Mouse (Mus musculus) neural tube, embryonic 15.5 days (tissue): ENCODE results near the gene Hes7. TPM values are rescaled to one million over a fixed set of nuclear protein-coding genes. Genes with fewer than 3 reads are reported as not detected.

Experiments
- ATAC-seq: fragments of 200-750 bp; cut with Nextera tagmentation; 2 replicates; pipeline ENCODE4 v1.8.0; 2017; ENCODE audit warnings: mild to moderate bottlenecking, moderate TSS enrichment, moderate library complexity; ENCODE audit not compliant: low FRiP score
- H3K27ac ChIP-seq: fragments of 300-500 bp; sonication (generic); replicated peaks from 2 replicates; pipeline ENCODE4 v1.5.1; 2015; ENCODE audit warnings: mild to moderate bottlenecking, inconsistent platforms
- H3K27me3 ChIP-seq: fragments of 300-500 bp; sonication (generic); replicated peaks from 2 replicates; pipeline ENCODE4 v1.6.1; 2015; ENCODE audit warnings: inconsistent platforms
- H3K36me3 ChIP-seq: fragments of 300-500 bp; sonication (generic); 2 replicates; pipeline ENCODE4 v1.6.1; 2015; ENCODE audit warnings: inconsistent platforms
- H3K4me1 ChIP-seq: fragments of 300-500 bp; sonication (generic); 2 replicates; pipeline ENCODE4 v1.6.1; 2015; ENCODE audit warnings: inconsistent platforms
- H3K4me2 ChIP-seq: fragments of 300-500 bp; sonication (generic); 2 replicates; pipeline ENCODE4 v1.6.1; 2015; ENCODE audit warnings: inconsistent platforms, mild to moderate bottlenecking, moderate library complexity
- H3K4me3 ChIP-seq: fragments of 300-500 bp; sonication (generic); replicated peaks from 2 replicates; pipeline ENCODE4 v1.5.1; 2015; ENCODE audit warnings: mild to moderate bottlenecking, inconsistent platforms
- H3K9ac ChIP-seq: fragments of 300-500 bp; sonication (generic); replicated peaks from 2 replicates; pipeline ENCODE4 v1.6.1; 2015; ENCODE audit warnings: mild to moderate bottlenecking, inconsistent platforms
- H3K9me3 ChIP-seq: fragments of 300-500 bp; sonication (generic); replicated peaks from 2 replicates; pipeline ENCODE4 v1.6.1; 2016; ENCODE audit warnings: inconsistent platforms
- WGBS: fragments of 180-500 bp; shearing (Covaris S2); methylation state at CpG from one replicate; pipeline ENCODE4 v1.1.7; 2015; ENCODE audit warnings: mixed read lengths; 5-methylcytosine and 5-hydroxymethylcytosine counted together
- polyA plus RNA-seq: library from polyadenylated mRNA; unstranded; fragments of >200 nt; fragmentation: Nextera tagmentation; extraction: Ambion mirVana; gene quantifications from 2 replicates; pipeline ENCODE4 v1.2.1, GENCODE M21; 2015

Hes7 gene
- polyA plus RNA-seq, 1 experiment from 2014 or later = 0.68 TPM

DNA sequence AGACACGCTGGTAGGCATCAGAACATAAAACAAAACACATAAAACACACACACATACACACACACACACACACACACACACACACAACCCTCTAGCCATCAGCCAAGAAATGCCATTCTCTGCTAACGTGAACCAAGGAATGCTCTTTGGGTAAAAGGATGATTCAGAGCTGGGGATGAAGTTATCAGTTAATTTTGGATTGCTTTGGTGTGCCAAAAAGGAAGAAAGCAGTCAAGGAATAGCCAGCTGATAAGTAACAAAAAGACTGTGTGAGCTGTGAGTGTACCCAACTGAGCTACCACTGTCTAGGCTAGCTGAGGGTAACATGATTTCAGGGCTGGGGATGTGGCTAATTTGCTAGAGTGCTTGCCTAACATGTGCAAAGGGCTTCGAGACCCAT is 6.2 kb upstream of the Hes7 start:
- Histone ChIP-seq H3K4me2 (no peak overlapping the region), H3K9ac (no peak overlapping the region), H3K27ac (no peak overlapping the region), H3K36me3 (peaks cover 6% of the 10 kb centered on the region; the same call in 1 of the 2 replicates), H3K27me3 (peaks cover 12% of the 10 kb centered on the region), H3K4me3 (no peak overlapping the region), H3K4me1 (peaks cover 27% of the 10 kb centered on the region), H3K9me3 (no peaks in the 10 kb centered on the region)
- 80% methylated on average over 3 of the region's 3 CpGs for WGBS
- no peak for ATAC-seq

DNA sequence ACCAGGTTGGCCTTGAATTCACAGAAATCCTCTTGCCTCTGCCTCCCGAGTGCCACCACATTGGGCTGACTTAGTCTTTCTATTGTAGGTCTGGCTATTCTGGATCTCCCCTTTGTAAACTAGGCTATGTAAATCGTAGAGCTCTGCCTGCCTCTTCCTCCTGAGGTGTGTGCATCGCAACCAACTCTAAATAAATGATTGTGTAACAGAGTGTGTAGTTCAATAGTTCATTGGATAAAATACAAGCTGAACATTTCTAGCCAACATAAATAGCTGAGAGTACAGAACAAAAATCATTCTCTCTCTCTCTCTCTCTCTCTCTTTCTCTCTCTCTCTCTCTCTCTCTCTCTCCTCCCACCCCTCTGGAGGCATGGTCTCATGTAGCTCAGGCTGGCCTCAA is 5.6 kb upstream of the Hes7 start:
- peaks cover 33% of the 10 kb centered on the region for H3K4me1 ChIP-seq
- 80% methylated on average over 3 of the region's 3 CpGs for WGBS
- H3K36me3 ChIP-seq = no peaks in the 10 kb centered on the region

DNA sequence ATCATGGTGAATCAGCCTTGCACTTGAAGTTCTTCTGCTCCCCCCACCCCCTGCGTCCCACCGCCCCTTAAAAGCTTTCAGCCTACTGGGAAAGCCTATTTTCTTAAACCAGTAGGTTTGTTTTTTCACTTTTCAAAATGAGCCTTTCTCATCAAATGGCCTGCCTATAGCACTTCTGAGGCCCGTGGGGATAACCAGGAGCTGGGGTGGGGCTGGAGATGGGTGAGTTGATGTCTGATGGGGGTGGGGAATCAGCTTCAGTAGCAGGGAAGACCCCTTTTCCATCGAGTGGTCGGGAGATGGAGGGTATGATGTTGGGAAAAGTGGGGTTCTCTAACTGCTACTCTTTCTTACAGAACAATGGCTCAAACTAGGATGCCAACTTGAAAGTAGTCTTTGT is 3.4 kb upstream of the Hes7 start:
- Histone ChIP-seq H3K27ac (no peak overlapping the region), H3K4me2 (peak overlapping the region; percentile 97), H3K9ac (peak overlapping the region; percentile 87; the same call in 1 of the 2 replicates), H3K4me1 (peaks cover 47% of the 10 kb centered on the region), H3K9me3 (no peaks in the 10 kb centered on the region), H3K36me3 (no peaks in the 10 kb centered on the region), H3K27me3 (peaks cover 17% of the 10 kb centered on the region), H3K4me3 (peak overlapping the region; percentile 85)
- 56% methylated on average over 5 of the region's 5 CpGs for WGBS
- ATAC-seq = no peak

More for the DNA sequence above, 5.6 kb upstream of the Hes7 start:
- H3K27ac ChIP-seq = no peak overlapping the region
- no peak overlapping the region for H3K4me3 ChIP-seq
- H3K9me3 ChIP-seq = no peaks in the 10 kb centered on the region
- H3K9ac ChIP-seq = no peak overlapping the region
- no peak for ATAC-seq
- no peak overlapping the region for H3K4me2 ChIP-seq
- H3K27me3 ChIP-seq = peaks cover 12% of the 10 kb centered on the region

DNA sequence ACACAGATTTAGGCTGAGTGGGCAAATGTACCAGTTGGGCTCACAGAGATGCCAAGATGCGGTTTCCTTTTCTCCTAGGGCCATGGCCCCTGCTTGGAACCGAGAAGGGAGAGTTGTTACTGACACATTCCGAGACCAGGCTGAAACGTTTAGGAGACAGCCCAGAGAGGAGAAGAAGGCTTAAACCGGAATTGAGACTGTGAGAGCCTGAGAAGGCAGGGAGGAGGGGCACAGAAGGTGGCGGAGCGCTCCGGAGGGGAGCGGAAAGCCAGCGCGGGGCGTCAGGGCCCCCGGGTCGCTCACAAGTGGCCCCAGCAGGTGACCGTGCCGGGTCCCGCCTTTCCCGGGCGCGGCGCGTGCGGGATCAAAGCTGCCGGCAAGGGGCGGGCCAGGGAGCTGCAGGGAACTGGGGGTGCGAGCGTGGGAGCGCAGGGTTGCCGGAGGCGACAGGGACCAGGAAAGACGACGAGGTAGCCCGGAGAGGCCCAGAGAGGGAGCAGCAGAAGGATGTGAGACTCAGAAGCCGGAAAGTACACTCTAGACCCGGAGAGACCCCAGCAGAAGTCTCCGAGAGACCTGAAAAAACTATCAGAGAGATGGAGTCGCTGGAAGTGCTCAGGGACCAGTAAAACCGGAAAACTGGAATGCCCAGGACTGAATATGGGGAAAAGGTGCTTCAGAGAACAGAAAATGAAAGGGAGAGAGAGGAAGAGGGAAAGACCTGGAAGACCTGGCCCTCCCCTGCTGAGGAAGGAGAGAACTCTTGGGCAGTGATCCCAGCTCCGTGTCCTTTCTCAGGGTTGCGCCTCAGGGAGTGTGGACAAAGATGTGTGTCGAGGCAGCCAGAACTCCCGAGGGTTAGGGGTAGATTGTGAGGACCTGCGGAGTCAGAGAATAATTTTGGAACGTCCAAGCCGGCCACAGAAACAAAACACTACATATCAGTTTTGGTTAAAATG is 2.2 kb upstream of the Hes7 start:
- Histone ChIP-seq H3K4me2 (peak overlapping the region; percentile 97), H3K27me3 (peaks cover 17% of the 10 kb centered on the region), H3K4me3 (peak overlapping the region; percentile 85), H3K27ac (peak overlapping the region; percentile 80), H3K9ac (peak overlapping the region; percentile 87), H3K9me3 (no peaks in the 10 kb centered on the region), H3K36me3 (no peaks in the 10 kb centered on the region), H3K4me1 (peaks cover 50% of the 10 kb centered on the region)
- under 1% methylated on average over 43 of the region's 45 CpGs for WGBS
- ATAC-seq = no peak

DNA sequence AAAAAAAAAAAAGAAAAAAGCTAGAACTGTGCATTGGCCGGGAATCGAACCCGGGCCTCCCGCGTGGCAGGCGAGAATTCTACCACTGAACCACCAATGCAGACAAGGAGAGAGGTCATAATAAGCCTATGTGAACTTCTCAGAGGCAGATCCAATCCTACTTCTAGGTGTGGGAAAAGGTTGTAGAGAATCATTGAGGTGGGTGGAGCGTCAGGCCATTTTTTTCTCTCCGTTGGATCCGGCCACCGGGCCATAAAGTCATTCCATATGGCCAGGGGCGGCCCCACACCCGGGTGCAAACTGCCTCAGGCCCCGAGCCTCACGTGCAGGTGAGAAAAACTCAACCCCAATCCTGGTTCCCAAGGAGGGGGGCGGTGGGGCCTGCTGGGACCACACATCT is 1.4 kb upstream of the Hes7 start:
- Histone ChIP-seq H3K4me3 (peak overlapping the region; percentile 85), H3K27ac (no peak overlapping the region), H3K9ac (peak overlapping the region; percentile 87), H3K9me3 (no peaks in the 10 kb centered on the region), H3K4me2 (peak overlapping the region; percentile 97), H3K27me3 (peaks cover 15% of the 10 kb centered on the region), H3K36me3 (no peaks in the 10 kb centered on the region), H3K4me1 (peaks cover 51% of the 10 kb centered on the region)
- ATAC-seq = no peak
- 1% methylated on average over 15 of the region's 15 CpGs for WGBS

DNA sequence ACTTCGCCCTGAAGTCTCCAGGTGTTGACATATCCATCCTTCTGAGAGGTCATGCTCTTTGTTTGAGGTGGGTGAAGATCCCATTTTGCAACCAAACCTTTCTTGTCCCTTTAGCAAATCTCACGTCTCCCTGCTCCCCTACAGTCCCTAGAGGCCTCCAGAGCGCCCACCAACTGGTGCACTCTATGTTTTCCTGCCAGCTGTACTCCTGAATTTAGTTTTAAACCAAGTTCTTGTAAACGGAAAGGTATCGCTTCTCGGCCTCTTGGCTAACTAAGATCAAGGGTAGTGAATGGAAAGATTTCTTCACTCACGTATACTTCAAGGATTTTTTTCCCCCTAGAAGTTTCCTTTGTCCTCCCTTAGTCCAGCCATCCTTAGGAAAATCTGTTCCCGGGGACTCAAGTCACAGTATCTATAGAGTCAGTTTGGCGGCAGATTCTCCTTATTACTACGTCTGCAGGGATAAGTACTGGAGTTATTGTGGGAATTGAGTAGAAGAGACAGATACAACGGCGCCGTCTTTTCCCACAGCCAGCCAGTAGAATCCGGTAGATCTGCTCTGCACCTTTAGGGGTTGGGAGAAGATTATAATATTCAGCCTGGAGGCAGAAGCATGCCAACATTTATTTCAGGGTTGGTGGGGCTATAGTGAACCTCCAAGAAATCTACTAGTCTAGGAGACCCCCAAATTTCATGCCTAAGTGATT is 603 bp upstream of the Hes7 start:
- H3K27ac ChIP-seq = no peak overlapping the region
- H3K4me2 ChIP-seq = peak overlapping the region; percentile 97
- peaks cover 51% of the 10 kb centered on the region for H3K4me1 ChIP-seq
- WGBS = 22% methylated on average over 14 of the region's 14 CpGs
- H3K36me3 ChIP-seq = no peaks in the 10 kb centered on the region
- peaks cover 11% of the 10 kb centered on the region; the same call in 1 of the 2 replicates for H3K27me3 ChIP-seq
- no peak for ATAC-seq
- peak overlapping the region; percentile 5; the same call in 1 of the 2 replicates for H3K9ac ChIP-seq
- no peaks in the 10 kb centered on the region for H3K9me3 ChIP-seq
- peak overlapping the region; percentile 85 for H3K4me3 ChIP-seq

DNA sequence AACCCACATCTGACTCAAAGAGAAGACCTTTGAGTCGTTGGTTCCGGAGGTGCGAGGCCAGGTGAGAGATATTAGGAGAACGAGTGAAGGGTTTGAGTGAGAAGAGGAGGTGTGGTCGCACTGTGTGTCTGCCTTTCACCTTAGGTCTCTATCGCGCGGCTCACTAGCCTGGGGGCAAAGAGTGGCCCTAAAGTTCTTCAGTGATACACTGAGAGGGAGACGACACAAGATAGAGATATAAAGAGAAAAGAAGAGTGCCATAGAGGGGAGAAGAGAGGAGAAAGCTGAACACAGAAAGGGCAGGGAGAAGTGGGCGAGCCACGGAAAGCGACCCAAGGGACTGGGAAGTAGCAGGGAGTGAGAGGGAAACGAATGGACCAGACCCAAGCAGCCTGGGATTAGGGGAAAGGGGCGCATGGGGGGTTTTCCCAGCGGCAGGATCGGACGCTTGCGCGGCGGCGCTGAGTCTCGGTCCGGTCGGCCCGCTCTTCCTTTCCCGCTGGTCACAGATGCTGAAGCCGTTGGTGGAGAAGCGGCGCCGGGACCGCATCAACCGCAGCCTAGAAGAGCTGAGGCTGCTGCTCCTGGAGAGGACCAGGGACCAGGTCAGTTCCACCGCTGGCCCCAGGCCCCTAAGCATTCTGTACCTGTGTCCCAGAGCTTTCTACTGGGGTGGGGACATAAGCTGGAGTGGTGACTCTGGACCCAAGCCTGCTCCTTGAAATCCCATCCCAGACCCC is 967 bp downstream of the Hes7 start:
- H3K4me1 ChIP-seq = peaks cover 60% of the 10 kb centered on the region
- under 1% methylated on average over 33 of the region's 33 CpGs for WGBS
- H3K27ac ChIP-seq = no peak overlapping the region

DNA sequence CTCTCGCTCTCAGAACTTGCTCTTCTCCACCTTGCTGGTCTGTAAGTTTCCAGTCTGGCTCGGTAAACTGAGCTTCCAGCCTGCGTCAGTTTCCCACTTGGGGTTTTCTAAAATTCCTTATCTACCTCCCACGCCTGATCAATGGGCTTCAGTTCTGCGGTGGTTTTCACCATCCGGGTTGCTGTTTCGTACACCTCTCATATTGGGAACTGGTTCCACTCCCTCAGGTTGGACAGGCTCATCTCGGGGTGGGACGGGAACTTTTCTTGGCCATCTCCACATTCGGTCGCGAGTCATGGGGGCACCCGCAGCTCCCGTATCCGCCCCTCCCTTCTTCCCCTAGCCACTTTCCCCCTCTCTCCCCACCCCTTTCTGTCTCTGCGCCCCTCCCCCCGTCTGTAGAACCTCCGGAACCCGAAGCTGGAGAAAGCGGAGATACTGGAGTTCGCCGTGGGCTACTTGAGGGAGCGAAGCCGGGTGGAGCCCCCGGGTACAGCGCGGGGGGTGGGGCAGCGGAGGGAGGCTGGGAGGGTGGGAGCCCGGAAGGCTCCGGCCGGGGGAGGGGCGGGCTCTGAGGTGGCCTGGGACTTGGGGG is 1.6 kb downstream of the Hes7 start:
- H3K27ac ChIP-seq = peak overlapping the region; percentile 79
- WGBS = 1% methylated on average over 32 of the region's 32 CpGs
- peak overlapping the region; percentile 85 for H3K4me3 ChIP-seq
- no peak for ATAC-seq
- peaks cover 63% of the 10 kb centered on the region for H3K4me1 ChIP-seq
- H3K27me3 ChIP-seq = peaks cover 5% of the 10 kb centered on the region; the same call in 1 of the 2 replicates
- peak overlapping the region; percentile 63 for H3K9ac ChIP-seq
- H3K36me3 ChIP-seq = no peaks in the 10 kb centered on the region
- no peaks in the 10 kb centered on the region for H3K9me3 ChIP-seq
- H3K4me2 ChIP-seq = peak overlapping the region; percentile 97

More for the DNA sequence above, 967 bp downstream of the Hes7 start:
- peak overlapping the region; percentile 85 for H3K4me3 ChIP-seq
- ATAC-seq = no peak
- peak overlapping the region; percentile 63 for H3K9ac ChIP-seq
- peak overlapping the region; percentile 97 for H3K4me2 ChIP-seq
- no peaks in the 10 kb centered on the region for H3K9me3 ChIP-seq
- peaks cover 5% of the 10 kb centered on the region; the same call in 1 of the 2 replicates for H3K27me3 ChIP-seq
- H3K36me3 ChIP-seq = no peaks in the 10 kb centered on the region

DNA sequence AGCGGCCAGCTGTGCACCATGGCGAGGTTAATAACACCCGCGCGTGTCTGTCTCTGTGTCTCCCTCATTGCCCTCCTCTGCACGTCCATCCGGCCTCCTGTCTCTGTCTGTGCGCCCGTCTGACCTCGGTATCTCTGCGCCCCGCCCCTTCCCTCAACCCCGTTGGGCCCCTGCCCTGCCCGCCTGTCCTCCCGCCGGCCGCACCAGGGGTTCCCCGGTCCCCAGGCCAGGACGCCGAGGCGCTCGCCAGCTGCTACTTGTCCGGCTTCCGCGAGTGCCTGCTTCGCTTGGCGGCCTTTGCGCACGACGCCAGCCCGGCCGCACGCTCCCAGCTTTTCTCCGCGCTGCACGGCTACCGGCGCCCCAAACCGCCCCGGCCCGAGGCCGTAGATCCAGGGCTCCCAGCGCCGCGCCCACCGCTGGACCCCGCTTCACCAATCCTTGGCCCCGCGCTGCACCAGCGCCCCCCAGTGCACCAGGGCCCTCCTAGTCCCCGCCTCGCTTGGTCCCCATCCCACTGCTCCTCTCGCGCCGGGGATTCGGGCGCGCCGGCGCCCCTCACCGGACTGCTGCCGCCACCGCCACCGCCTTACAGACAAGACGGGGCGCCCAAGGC is 2.2 kb downstream of the Hes7 start, which contains the start of gene 9130213A22Rik:
Gene 9130213A22Rik (minus strand): TSS at position 254 of the 616 bp plus-strand sequence.
- Histone ChIP-seq H3K4me1 (peaks cover 57% of the 10 kb centered on the region), H3K4me2 (peak within 1 kb of the TSS; percentile 97), H3K4me3 (peak within 1 kb of the TSS; percentile 85), H3K9me3 (no peaks in the 10 kb centered on the region), H3K9ac (peak within 1 kb of the TSS; percentile 63), H3K27ac (peak within 1 kb of the TSS; percentile 79), H3K36me3 (no peaks in the 10 kb centered on the region), H3K27me3 (peaks cover 7% of the 10 kb centered on the region; the same call in 1 of the 2 replicates)
- ATAC-seq = peak; percentile 48
- whole genome bisulfite sequencing = under 1% methylated on average over 65 of the region's 66 CpGs

DNA sequence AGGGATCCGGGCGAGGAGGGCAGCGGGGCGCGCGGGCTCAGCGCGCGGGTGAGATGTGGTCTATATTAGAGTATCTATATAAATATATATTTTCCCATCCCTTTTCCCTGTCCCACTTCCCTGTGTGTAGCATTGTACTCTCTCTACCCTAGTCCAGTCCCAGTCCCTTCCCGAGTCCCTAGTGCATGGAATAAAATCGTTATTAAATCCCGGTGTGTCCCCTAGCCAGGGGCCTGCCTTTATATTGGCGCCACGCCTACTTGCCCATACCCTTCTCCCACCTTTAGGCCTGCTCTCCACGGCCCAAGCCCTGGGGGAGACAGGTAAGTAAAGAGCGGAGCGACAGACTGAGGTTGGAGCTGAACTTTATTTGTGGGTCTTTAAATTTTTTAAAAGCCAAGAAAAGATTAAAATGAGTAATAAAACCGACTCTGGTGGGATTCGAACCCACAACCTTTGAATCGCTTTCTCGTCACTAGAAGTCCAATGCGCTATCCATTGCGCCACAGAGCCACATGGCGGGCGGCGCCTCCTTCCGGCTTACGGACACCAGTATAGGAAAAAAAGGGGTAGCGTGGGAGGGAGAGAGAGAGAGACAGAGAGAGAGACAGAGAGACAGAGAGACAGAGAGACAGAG is 3.0 kb downstream of the Hes7 start:
- under 1% methylated on average over 29 of the region's 29 CpGs for WGBS
- no peak for ATAC-seq
- H3K4me1 ChIP-seq = peaks cover 56% of the 10 kb centered on the region

More for the DNA sequence above, 3.0 kb downstream of the Hes7 start:
- Histone ChIP-seq H3K9me3 (no peaks in the 10 kb centered on the region), H3K4me2 (peak overlapping the region; percentile 97), H3K4me3 (peak overlapping the region; percentile 85), H3K9ac (peak overlapping the region; percentile 63), H3K27me3 (peaks cover 9% of the 10 kb centered on the region; the same call in 1 of the 2 replicates), H3K36me3 (no peaks in the 10 kb centered on the region), H3K27ac (peak overlapping the region; percentile 88)
